Mouse (Mus musculus): ENCODE data around the gene Sgca. TPM values are rescaled to one million over a fixed set of nuclear protein-coding genes. Genes with fewer than 3 reads are reported as not detected.
A peak's percentile ranks its signal among the peaks of the same experiment; 100 is the strongest.
"Not testable (repeated sequence)": the region's sequence is repeated elsewhere in the genome, so short reads cannot be mapped to it uniquely, and the experiment has no call there.

Sgca gene
- polyA plus RNA-seq, 1 experiment from 2014 or later = not detected

GRCm38 (mm10) chr11:95011416-95011815, 35.3 kb upstream of the Sgca start:
- ATAC-seq (ENCODE audit: low read depth) = no peak

GRCm38 (mm10) chr11:95010841-95011403, 34.8 kb upstream of the Sgca start:
- H3K4me1 ChIP-seq (ENCODE audit: control insufficient read depth, insufficient read depth, low read length) = peaks cover 42% of the 10 kb centered on the region

More at GRCm38 (mm10) chr11:95011416-95011815, 35.3 kb upstream of the Sgca start:
- peak overlapping the region; percentile 92 for H3K4me3 ChIP-seq (ENCODE audit: low read depth, low read length)
- H3K4me1 ChIP-seq (ENCODE audit: control insufficient read depth, insufficient read depth, low read length) = peaks cover 42% of the 10 kb centered on the region
- H3K4me2 ChIP-seq (ENCODE audit: low read depth, low read length) = peak overlapping the region; percentile 85
- no peaks in the 10 kb centered on the region for H3K27me3 ChIP-seq (ENCODE audit: control insufficient read depth, insufficient read depth, low read length)
- H3K36me3 ChIP-seq (ENCODE audit: control insufficient read depth, insufficient read depth, low read length) = peaks cover 16% of the 10 kb centered on the region; the same call in 1 of the 2 replicates
- H3K27ac ChIP-seq (ENCODE audit: low read depth, low read length) = 0 out of 2 replicates have a peak overlapping the region, but pooled peaks have one; percentile 2
- H3K9me3 ChIP-seq (ENCODE audit: control insufficient read depth, low read length) = no peaks in the 10 kb centered on the region
- peak overlapping the region; percentile 99 for H3K9ac ChIP-seq (replicated peaks; ENCODE audit: low read depth, low read length)
- 48% methylated on average over 1 of the region's 1 CpGs for WGBS

DNA sequence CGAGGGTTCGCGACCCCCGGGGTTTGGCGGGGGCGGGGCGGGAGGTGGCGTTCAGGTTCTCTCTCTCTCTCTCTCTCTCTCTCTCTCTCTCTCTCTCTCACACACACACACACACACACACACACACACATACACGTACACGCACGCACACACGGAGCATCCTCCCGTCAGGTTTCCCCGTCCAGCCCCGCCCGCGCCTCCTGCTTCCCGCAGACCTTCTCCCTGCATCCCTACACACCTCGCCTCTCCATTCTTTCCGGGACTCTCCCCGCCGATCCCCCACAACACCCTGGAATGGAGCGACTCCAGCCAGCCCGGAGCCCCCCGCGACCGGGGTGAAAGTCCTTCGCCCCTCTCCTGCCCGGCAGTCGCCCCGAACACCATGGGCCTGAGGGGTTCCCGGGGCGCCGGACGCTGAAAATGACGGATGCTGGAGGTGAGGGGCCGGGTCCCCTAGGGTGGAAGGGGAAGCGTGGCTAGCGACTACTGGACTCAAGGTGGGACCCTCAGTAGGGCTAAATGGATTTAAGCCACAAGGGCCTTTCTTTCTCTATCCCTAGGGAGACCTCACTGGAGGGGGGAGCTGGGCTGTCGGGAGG, 34.1 kb upstream of the Sgca start:
- Histone ChIP-seq H3K9ac (replicated peaks; ENCODE audit: low read depth, low read length) (peak overlapping the region; percentile 99), H3K4me3 (ENCODE audit: low read depth, low read length) (peak overlapping the region; percentile 92), H3K9me3 (ENCODE audit: control insufficient read depth, low read length) (no peaks in the 10 kb centered on the region), H3K4me2 (ENCODE audit: low read depth, low read length) (peak overlapping the region; percentile 85), H3K4me1 (ENCODE audit: control insufficient read depth, insufficient read depth, low read length) (peaks cover 38% of the 10 kb centered on the region), H3K36me3 (ENCODE audit: control insufficient read depth, insufficient read depth, low read length) (peaks cover 15% of the 10 kb centered on the region; the same call in 1 of the 2 replicates), H3K27ac (ENCODE audit: low read depth, low read length) (peak overlapping the region; percentile 97), H3K27me3 (ENCODE audit: control insufficient read depth, insufficient read depth, low read length) (no peaks in the 10 kb centered on the region)
- WGBS = under 1% methylated on average over 32 of the region's 40 CpGs
- ATAC-seq (ENCODE audit: low read depth) = peak; percentile 49

More at GRCm38 (mm10) chr11:95010841-95011403, 34.8 kb upstream of the Sgca start:
- WGBS = 6% methylated on average over 3 of the region's 4 CpGs
- not testable (repeated sequence) for H3K9me3 ChIP-seq (ENCODE audit: control insufficient read depth, low read length); H3K27me3 ChIP-seq (ENCODE audit: control insufficient read depth, insufficient read depth, low read length); ATAC-seq (ENCODE audit: low read depth)
- H3K36me3 ChIP-seq (ENCODE audit: control insufficient read depth, insufficient read depth, low read length) = peaks cover 16% of the 10 kb centered on the region; the same call in 1 of the 2 replicates
- peak overlapping the region; percentile 99 for H3K9ac ChIP-seq (replicated peaks; ENCODE audit: low read depth, low read length)
- peak overlapping the region; percentile 85 for H3K4me2 ChIP-seq (ENCODE audit: low read depth, low read length)
- peak overlapping the region; percentile 92 for H3K4me3 ChIP-seq (ENCODE audit: low read depth, low read length)
- peak overlapping the region; percentile 97; the same call in 1 of the 2 replicates for H3K27ac ChIP-seq (ENCODE audit: low read depth, low read length)

DNA sequence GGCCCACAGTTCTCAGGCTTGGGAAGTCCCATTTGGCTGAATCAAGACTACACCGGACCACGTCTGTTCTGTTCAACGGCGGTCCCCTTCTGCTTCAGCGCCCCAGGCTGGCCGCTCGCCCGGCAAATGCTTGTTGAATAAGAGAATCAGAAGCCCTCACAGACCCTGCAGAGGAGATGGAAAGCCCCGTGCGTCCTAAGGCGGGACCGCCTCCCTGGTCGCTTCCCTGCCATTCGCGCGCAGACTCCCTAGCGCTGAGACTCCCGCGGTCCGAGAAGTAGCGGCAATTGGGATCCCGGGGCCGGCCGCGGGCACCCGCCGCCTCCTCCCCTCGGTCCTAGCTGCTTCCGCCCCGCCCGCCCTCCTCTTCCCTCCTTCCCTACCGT, 33.5 kb upstream of the Sgca start, which contains the start of gene Samd14:
Samd14 (plus strand) TSS at position 251 of the 386 bp plus-strand sequence.
- H3K4me3 ChIP-seq (ENCODE audit: low read depth, low read length) = peak within 1 kb of the TSS; percentile 92
- no peaks in the 10 kb centered on the region for H3K27me3 ChIP-seq (ENCODE audit: control insufficient read depth, insufficient read depth, low read length)
- peak; percentile 76 for ATAC-seq (ENCODE audit: low read depth)
- WGBS = under 1% methylated on average over 31 of the region's 32 CpGs
- peaks cover 14% of the 10 kb centered on the region; the same call in 1 of the 2 replicates for H3K36me3 ChIP-seq (ENCODE audit: control insufficient read depth, insufficient read depth, low read length)
- peaks cover 38% of the 10 kb centered on the region for H3K4me1 ChIP-seq (ENCODE audit: control insufficient read depth, insufficient read depth, low read length)
- H3K27ac ChIP-seq (ENCODE audit: low read depth, low read length) = peak within 1 kb of the TSS; percentile 97
- H3K9ac ChIP-seq (replicated peaks; ENCODE audit: low read depth, low read length) = peak within 1 kb of the TSS; percentile 99
- H3K4me2 ChIP-seq (ENCODE audit: low read depth, low read length) = peak within 1 kb of the TSS; percentile 85
- no peaks in the 10 kb centered on the region for H3K9me3 ChIP-seq (ENCODE audit: control insufficient read depth, low read length)

GRCm38 (mm10) chr11:95008661-95009628, 32.8 kb upstream of the Sgca start:
- Histone ChIP-seq H3K36me3 (ENCODE audit: control insufficient read depth, insufficient read depth, low read length) (peaks cover 13% of the 10 kb centered on the region; the same call in 1 of the 2 replicates), H3K4me1 (ENCODE audit: control insufficient read depth, insufficient read depth, low read length) (peaks cover 34% of the 10 kb centered on the region), H3K4me2 (ENCODE audit: low read depth, low read length) (peak overlapping the region; percentile 85), H3K27ac (ENCODE audit: low read depth, low read length) (peak overlapping the region; percentile 97), H3K4me3 (ENCODE audit: low read depth, low read length) (peak overlapping the region; percentile 92), H3K9ac (replicated peaks; ENCODE audit: low read depth, low read length) (peak overlapping the region; percentile 99), H3K9me3 (ENCODE audit: control insufficient read depth, low read length) (no peaks in the 10 kb centered on the region), H3K27me3 (ENCODE audit: control insufficient read depth, insufficient read depth, low read length) (no peaks in the 10 kb centered on the region)
- WGBS = 30% methylated on average over 15 of the region's 15 CpGs
- ATAC-seq (ENCODE audit: low read depth) = peak; percentile 0

DNA sequence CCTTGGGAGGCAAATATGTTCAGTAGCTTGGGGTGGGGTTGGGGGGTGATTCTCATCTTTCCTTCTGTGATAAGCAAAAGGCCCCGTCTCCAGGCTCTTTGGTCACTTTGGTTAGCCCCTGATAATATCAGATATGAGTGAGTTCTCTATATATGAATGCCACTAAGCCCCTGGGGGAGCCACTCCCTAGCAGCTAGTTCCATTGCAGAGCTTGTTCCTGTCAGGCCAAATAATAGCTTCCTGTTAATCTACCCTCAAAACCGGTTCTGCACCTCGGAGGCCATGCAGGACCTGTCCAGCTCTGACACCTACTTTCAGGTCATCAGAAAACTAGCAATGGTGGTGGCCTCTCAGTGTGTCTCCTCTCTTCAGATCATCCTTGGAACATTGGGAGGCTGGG, 31.3 kb upstream of the Sgca start:
- peaks cover 24% of the 10 kb centered on the region for H3K4me1 ChIP-seq (ENCODE audit: control insufficient read depth, insufficient read depth, low read length)
- H3K9ac ChIP-seq (replicated peaks; ENCODE audit: low read depth, low read length) = no peak overlapping the region
- H3K4me3 ChIP-seq (ENCODE audit: low read depth, low read length) = no peak overlapping the region
- WGBS = 88% methylated on average over 3 of the region's 3 CpGs
- no peaks in the 10 kb centered on the region for H3K27me3 ChIP-seq (ENCODE audit: control insufficient read depth, insufficient read depth, low read length)
- peaks cover 23% of the 10 kb centered on the region; the same call in 1 of the 2 replicates for H3K36me3 ChIP-seq (ENCODE audit: control insufficient read depth, insufficient read depth, low read length)
- no peak for ATAC-seq (ENCODE audit: low read depth)
- H3K9me3 ChIP-seq (ENCODE audit: control insufficient read depth, low read length) = no peaks in the 10 kb centered on the region
- H3K4me2 ChIP-seq (ENCODE audit: low read depth, low read length) = peak overlapping the region; percentile 53; the same call in 1 of the 2 replicates
- H3K27ac ChIP-seq (ENCODE audit: low read depth, low read length) = peak overlapping the region; percentile 10; the same call in 1 of the 2 replicates

DNA sequence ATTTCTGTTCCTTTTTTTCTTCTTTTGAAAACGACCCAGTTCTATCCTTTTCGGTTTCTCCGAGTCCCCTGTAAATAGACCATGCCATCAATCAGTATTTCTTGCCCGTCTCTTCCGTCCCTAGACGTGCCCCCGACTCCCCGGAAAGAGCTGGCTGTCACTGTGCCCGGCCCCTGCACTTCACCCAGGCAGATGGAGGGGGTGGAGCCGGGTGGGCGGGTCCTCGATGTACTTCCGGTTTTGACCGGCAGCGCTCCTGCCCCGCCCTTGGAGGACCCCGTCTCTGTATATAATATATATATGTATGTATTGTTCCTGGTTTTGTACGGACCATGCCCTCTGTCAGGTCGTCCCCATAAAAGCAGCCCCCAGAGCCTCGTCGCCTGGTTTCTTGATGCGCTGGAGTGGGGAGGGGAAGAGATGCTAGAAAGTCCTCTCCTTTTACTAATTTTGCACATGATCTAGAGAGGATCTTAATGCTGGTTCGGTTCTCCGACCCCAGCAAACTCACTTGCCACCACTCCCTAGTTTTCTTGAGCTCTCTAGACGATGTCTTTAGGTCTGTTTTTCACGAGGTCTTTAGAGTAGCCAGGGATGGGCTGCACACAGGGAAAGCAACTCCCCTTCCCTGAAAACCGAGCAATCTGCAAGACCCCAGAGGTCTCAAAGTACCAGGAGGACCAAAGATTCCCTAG, 30.5 kb upstream of the Sgca start:
- H3K27ac ChIP-seq (ENCODE audit: low read depth, low read length) = peak overlapping the region; percentile 69
- no peaks in the 10 kb centered on the region for H3K27me3 ChIP-seq (ENCODE audit: control insufficient read depth, insufficient read depth, low read length)
- H3K4me1 ChIP-seq (ENCODE audit: control insufficient read depth, insufficient read depth, low read length) = peaks cover 17% of the 10 kb centered on the region
- 2% methylated on average over 27 of the region's 27 CpGs for WGBS
- peak; percentile 69 for ATAC-seq (ENCODE audit: low read depth)
- H3K4me3 ChIP-seq (ENCODE audit: low read depth, low read length) = peak overlapping the region; percentile 19
- H3K36me3 ChIP-seq (ENCODE audit: control insufficient read depth, insufficient read depth, low read length) = peaks cover 31% of the 10 kb centered on the region
- H3K4me2 ChIP-seq (ENCODE audit: low read depth, low read length) = peak overlapping the region; percentile 53
- H3K9me3 ChIP-seq (ENCODE audit: control insufficient read depth, low read length) = no peaks in the 10 kb centered on the region
- peak overlapping the region; percentile 48; the same call in 1 of the 2 replicates for H3K9ac ChIP-seq (replicated peaks; ENCODE audit: low read depth, low read length)

- H3K27ac ChIP-seq (ENCODE audit: low read depth, low read length) = peak overlapping the region; percentile 69
- H3K9ac ChIP-seq (replicated peaks; ENCODE audit: low read depth, low read length) = 0 out of 2 replicates have a peak overlapping the region, but pooled peaks have one; percentile 32
- no peaks in the 10 kb centered on the region for H3K27me3 ChIP-seq (ENCODE audit: control insufficient read depth, insufficient read depth, low read length)
- H3K9me3 ChIP-seq (ENCODE audit: control insufficient read depth, low read length) = no peaks in the 10 kb centered on the region
- no peak for ATAC-seq (ENCODE audit: low read depth)
- H3K4me2 ChIP-seq (ENCODE audit: low read depth, low read length) = peak overlapping the region; percentile 53
- H3K36me3 ChIP-seq (ENCODE audit: control insufficient read depth, insufficient read depth, low read length) = peaks cover 35% of the 10 kb centered on the region
- H3K4me3 ChIP-seq (ENCODE audit: low read depth, low read length) = peak overlapping the region; percentile 19; the same call in 1 of the 2 replicates
- WGBS = 46% methylated on average over 4 of the region's 4 CpGs
- peaks cover 16% of the 10 kb centered on the region for H3K4me1 ChIP-seq (ENCODE audit: control insufficient read depth, insufficient read depth, low read length)
These were observed 29.9 kb upstream of the Sgca start for GRCm38 (mm10) chr11:95006038-95006437.

All from neural tube, embryonic 14.5 days (tissue).